Comparison of ENCODE assay signal across 8 mouse cellular contexts in genomic region chr9:30264533-30265168, GRCm38 (mm10).
DNase-seq lines count a peak whose midpoint lies in the region; ATAC-seq lines count a peak whose summit lies in the region.

No protein-coding gene starts in this region.

- ATAC-seq in kidney, embryonic 14.5 days (ENCODE audit: low FRiP score, low TSS enrichment): peak; percentile 89
- peak; percentile 79; the same call in 1 of the 2 replicates for ATAC-seq in limb, embryonic 12.5 days (ENCODE audit: insufficient number of reproducible peaks, insufficient read depth, low FRiP score, low TSS enrichment, low read depth)
- ATAC-seq in neural tube, embryonic 13.5 days (ENCODE audit: low read depth): peak; percentile 91

- peak; percentile 30 for DNase-seq in thymus, postnatal 0 days (ENCODE audit: low spot score)
- no peak for DNase-seq in thymus, adult 18-20 months
- peak; percentile 96 for DNase-seq in embryo, embryonic 10.5 days (ENCODE audit: low spot score)
- peak; percentile 14 for DNase-seq in gastrocnemius, postnatal 25 days
- no peak for DNase-seq in spleen, postnatal 14 days (ENCODE audit: low spot score in 2 of 2)

- no peaks in the 10 kb centered on the region for H3K4me1 ChIP-seq in kidney, embryonic 14.5 days (ENCODE audit: control insufficient read depth, insufficient read depth, low read length)
- H3K4me1 ChIP-seq in limb, embryonic 12.5 days (replicated peaks): no peaks in the 10 kb centered on the region
- H3K4me1 ChIP-seq in neural tube, embryonic 13.5 days (replicated peaks): peaks cover 5% of the 10 kb centered on the region; the same call in 1 of the 2 replicates

- no peaks in the 10 kb centered on the region for H3K27me3 ChIP-seq in kidney, embryonic 14.5 days (ENCODE audit: control insufficient read depth, insufficient read depth, low read length)
- H3K27me3 ChIP-seq in limb, embryonic 12.5 days: 0 out of 2 replicates have a peak, but pooled peaks cover 6% of the 10 kb centered on the region
- no peaks in the 10 kb centered on the region for H3K27me3 ChIP-seq in neural tube, embryonic 13.5 days

- no peak overlapping the region for H3K9ac ChIP-seq in kidney, embryonic 14.5 days (ENCODE audit: low read depth, low read length)
- H3K9ac ChIP-seq in limb, embryonic 12.5 days (replicated peaks): no peak overlapping the region
- H3K9ac ChIP-seq in neural tube, embryonic 13.5 days: no peak overlapping the region

- no peak overlapping the region for H3K4me3 ChIP-seq in kidney, embryonic 14.5 days (ENCODE audit: low read length)
- no peak overlapping the region for H3K4me3 ChIP-seq in limb, embryonic 12.5 days (replicated peaks)
- H3K4me3 ChIP-seq in neural tube, embryonic 13.5 days: no peak overlapping the region

- no peaks in the 10 kb centered on the region for H3K36me3 ChIP-seq in kidney, embryonic 14.5 days (ENCODE audit: control insufficient read depth, insufficient read depth, low read length)
- H3K36me3 ChIP-seq in limb, embryonic 12.5 days: no peaks in the 10 kb centered on the region
- no peaks in the 10 kb centered on the region for H3K36me3 ChIP-seq in neural tube, embryonic 13.5 days

- H3K4me2 ChIP-seq in kidney, embryonic 14.5 days (replicated peaks; ENCODE audit: low read depth, low read length): no peak overlapping the region
- H3K4me2 ChIP-seq in limb, embryonic 12.5 days: peak overlapping the region; percentile 13; the same call in 1 of the 2 replicates
- H3K4me2 ChIP-seq in neural tube, embryonic 13.5 days: 0 out of 2 replicates have a peak overlapping the region, but pooled peaks have one; percentile 18

- no peaks in the 10 kb centered on the region for H3K9me3 ChIP-seq in kidney, embryonic 14.5 days (ENCODE audit: control insufficient read depth, low read length)
- no peaks in the 10 kb centered on the region for H3K9me3 ChIP-seq in limb, embryonic 12.5 days
- no peaks in the 10 kb centered on the region for H3K9me3 ChIP-seq in neural tube, embryonic 13.5 days

- 24% methylated on average over 11 of the region's 11 CpGs for WGBS in kidney, embryonic 14.5 days
- WGBS in limb, embryonic 12.5 days: 11% methylated on average over 11 of the region's 11 CpGs
- 17% methylated on average over 11 of the region's 11 CpGs for WGBS in neural tube, embryonic 13.5 days

- H3K27ac ChIP-seq in kidney, embryonic 14.5 days (ENCODE audit: low read depth, low read length): no peak overlapping the region
- no peak overlapping the region for H3K27ac ChIP-seq in limb, embryonic 12.5 days
- no peak overlapping the region for H3K27ac ChIP-seq in neural tube, embryonic 13.5 days (replicated peaks)

Comparison
In these comparisons a context has a peak if more than half of its experiments do, and no peak if none do; other contexts are left out.
1. DNase-seq: peak in thymus, postnatal 0 days (single experiment), embryo, embryonic 10.5 days (single experiment) and gastrocnemius, postnatal 25 days (single experiment); none in thymus, adult 18-20 months (0 of 2) and spleen, postnatal 14 days (0 of 2).
2. Peak in every context shown above with its lines, with median percentiles within 50 percentile points of each other: ATAC-seq.